Mouse (Mus musculus) yolk sac, embryonic 10.5 days (tissue): ENCODE measurements around the gene Adam15.

Source experiments
- DNase-seq: peaks from one replicate; pipeline ENCODE4 v3.0.0-alpha.2; 2017; ENCODE audit warnings: low spot score

Gene Adam15

DNA sequence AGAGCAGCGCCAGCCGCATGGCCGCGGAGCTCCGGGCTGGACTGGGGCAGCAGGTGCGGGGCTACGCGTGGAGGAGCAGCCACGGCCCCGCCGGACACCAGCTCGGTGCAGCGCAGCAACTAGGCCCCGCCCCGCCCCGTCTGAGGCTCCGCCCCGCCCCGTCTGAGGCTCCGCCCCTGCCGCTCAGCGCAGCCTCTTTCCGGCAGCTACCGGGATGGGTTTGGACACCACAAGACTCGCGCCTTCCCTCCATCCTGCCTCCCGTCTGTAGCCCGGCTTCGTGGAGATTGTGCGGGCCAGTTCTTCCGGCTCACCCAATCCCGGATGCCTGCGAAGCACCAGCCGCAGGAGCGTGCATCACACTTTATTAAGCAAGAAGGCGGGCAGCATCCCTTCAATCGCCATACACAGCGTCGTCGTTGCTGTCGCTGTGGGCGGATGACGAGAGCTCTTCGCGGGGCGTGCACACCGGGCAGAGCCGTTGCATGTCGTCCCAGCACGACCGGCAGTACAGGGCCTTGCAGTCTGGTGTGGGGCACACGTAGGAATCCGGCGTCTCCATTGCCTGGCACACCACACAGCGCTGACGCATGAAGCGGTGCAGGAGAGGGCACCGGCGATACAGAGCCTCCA, at the start of gene Adam15:
Gene Adam15 (minus strand): TSS at position 128 of the 633 bp plus-strand sequence.
- peak; percentile 88 for DNase-seq

DNA sequence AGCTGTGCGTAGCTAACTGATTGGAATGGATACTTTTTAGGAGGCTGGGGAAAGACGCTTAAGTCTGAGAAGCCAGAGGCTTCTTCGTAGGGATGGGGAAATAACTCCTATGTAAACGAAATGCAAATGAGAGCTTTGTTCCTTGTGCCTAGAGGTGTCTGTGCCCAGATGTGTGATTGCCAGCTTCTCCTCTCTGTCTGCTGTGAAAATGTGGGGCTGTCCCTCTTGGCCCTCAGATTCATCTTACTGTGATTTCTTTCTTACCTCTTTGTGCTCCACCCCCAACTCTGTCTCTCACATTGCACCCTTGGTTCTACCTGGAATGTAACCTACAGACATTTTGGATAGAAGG, 46.8 kb upstream of the Adam15 start:
- DNase-seq: no peak

DNA sequence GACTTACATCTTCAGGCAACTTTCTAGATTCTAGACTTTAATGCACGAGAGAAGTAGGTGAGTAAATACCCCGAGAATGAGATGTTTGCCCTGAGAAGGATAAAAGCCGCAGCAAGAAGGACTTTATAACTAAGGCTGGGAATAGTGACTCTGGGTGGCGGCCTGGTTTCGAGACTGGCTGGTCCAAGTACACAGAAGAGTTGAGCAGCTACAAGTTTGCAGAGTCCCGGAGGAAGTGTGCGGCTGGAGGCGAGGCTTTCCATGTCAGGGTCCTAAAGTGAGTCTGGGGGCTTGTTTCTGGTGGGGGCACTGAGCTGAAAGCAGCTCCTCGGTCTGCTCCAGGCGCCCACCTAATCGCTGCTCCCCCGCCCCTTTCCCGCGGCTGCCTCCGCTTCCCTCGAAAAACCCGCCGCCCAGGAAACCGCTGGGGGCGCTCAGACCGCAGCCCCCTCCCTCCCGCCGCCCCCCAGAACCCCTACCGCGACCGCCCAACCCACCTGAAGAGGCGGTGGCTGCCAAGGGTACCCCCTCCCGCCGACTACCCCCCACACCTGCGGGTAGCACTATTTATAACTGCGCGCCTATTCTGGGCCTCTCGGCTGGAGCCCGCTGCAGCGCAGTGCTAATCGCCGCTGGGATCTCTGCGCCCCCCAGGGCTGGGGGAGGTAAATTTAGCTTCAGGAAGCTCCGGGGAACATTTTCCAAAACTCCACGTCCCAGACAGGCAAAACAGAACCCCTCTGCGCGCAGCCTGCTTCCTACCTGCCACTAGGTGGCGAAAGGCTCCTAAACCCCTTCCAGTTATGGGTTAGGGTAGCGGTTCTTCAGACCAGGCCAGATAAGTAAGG, 46.2 kb upstream of the Adam15 start:
- peak; percentile 68 for DNase-seq

DNA sequence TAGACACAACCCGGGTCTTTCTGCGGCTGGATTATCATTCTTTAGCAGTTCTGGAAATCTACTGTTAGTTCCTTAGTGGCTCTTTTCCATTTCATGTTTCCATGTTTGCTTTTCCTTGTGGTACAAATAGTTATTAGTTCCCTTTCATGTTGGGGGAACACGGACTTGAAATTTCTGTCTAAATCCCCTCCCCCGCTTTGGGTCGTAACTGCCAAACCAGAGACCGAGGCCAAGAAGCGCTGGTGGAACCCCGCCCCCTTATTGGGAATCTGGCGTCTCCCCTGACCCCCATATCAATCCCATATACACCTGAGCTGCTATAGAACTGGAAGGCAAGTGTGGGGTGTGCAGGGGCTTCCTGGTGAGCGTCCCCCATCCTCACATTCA, 45.6 kb upstream of the Adam15 start:
- no peak for DNase-seq

DNA sequence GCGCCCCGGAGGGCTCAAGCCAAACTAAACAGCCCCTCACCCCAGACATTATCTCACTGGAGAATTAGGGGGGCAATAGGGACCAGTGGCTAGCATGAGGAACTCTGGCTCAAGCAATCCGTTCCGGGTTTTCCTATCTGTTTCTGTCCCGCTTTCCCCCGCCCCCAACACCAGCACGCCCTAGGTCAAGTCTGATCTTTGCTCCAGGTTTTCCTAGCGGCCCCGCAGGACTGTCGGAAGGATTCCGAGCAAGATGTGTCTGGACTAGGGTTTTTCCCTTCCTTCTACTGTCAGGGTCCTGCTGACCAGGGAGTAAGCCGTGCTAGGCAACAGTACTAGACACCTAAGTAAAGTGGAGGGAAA, 45.1 kb upstream of the Adam15 start:
- peak; percentile 92 for DNase-seq

DNA sequence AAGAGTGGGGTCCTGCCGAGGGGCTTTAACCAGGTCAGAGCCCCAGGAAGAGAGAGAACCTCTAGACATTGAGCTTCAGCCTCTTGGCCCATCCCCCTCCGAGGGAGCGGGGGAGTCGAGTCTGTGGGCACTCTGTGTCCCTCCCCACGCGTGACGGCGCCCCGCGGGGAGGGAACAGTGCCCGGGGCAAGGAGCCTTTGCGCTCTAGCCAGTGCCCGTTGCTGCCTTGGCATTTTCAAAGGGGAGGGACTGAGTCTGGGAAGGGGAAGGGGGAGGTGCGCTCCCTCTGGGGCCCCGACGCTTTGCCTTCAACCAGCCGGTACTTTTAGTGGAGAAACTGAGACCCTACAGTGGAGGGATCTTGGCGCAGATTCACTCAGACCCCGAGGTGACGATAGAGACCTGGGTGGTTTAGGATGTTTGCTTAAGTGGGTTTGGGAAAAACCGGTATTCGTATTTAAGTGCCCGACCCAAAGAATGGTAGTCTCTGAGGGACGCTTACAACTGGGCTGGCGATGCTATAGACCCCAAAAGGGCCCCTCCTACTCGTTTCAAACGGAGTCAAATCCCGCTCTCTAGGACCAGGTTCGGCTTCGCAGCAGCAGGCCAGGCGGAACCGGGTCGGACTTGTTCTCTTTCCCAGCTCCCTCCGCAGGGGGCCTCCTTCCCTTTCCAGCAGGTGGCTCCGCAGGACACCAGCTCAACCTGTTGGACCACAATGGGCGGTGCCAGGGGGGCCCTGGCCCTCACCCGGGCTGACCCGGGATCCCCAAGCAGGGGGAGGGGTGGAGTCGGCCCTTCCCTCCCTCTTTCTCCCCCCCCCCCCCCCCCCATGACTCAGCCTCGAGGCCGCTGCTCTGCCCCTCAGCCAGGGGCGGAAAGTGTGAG, 44.5 kb upstream of the Adam15 start, which contains the start of gene Zbtb7b:
Gene Zbtb7b (minus strand): TSS at position 771 of the 888 bp plus-strand sequence.
- peak; percentile 86 for DNase-seq

DNA sequence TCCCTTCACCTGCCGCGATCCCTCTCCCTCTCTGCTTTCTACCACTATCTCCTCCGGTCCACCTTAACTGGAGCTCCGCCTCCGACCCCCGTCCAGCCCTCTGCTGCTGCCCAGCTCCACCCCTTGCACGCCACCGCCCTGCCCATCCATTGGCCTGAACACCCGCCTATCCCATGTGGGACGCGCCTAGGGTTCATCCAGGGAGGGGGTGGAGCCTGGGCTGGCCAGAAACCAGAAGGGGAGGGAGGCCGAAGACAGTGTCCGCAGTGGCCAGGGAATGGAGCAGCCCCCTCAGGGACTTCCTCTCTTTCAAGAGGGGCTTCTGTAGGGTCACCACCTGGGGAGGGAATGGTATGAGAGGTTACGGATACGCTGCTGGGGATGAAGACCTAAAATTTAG, 43.8 kb upstream of the Adam15 start:
- peak; percentile 99 for DNase-seq

DNA sequence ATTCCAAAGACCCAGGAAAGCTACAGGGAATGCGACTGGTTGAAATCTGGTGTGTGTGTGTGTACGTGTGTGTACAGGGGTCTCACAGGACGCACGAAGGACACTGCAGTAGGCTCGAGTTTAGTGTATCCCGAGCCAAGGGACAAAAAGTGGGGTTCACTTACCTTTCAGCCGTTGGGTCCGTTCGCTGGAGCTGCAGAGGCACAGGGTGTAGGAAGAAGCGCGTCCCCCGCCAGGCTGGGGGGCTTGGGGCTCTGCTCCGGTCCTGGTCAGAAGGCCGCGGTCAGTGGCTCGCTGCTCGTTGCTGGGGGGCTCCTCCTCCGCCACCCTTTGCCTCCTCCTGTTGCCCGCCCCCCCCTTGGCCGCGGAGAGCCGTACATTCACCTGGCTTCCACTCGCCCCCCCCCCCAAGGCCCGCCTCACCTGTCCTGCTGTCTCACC, 43.1 kb upstream of the Adam15 start:
- DNase-seq: peak; percentile 40

DNA sequence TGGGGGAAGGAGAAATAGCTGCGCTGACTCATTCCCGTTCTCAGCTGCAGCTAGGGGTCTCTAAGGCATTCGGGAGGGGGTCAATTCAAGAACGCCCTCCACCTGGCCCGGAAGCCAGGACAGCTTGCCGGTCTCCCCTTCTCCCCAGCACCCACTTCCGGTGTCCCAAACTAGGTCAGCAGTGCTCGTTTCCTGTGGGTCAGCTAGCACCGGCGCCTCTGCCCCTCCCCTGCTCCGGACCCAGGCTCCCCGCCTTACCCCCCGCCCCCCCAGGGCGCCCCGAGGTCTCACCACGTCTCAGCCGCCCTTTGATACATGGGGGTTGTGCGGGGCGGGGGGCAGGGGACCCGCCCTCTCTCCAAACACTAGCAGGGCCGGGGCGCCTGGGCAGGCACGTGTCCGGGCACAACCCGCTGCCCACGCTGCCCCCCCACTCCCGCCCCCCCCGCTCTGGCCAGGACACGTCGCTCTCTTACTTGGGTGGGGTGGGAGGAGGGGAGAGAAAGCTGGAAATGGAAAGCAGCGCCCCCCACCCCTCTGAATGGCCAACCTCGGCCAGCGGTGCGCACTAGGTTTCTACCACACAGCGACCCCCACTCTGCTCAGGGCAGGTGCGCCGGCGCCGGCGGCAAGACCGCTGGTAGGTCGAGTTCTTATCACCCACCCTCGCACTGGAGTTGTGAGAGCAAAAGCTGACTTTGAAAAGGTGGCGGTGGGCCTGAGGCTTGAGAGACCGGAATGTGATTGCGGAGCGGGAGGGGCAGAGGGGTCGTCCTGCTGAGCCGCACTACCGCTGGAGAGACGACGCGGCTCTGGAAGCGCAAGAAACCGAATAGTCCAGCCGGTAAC, 42.1 kb upstream of the Adam15 start:
- DNase-seq: peak; percentile 54

DNA sequence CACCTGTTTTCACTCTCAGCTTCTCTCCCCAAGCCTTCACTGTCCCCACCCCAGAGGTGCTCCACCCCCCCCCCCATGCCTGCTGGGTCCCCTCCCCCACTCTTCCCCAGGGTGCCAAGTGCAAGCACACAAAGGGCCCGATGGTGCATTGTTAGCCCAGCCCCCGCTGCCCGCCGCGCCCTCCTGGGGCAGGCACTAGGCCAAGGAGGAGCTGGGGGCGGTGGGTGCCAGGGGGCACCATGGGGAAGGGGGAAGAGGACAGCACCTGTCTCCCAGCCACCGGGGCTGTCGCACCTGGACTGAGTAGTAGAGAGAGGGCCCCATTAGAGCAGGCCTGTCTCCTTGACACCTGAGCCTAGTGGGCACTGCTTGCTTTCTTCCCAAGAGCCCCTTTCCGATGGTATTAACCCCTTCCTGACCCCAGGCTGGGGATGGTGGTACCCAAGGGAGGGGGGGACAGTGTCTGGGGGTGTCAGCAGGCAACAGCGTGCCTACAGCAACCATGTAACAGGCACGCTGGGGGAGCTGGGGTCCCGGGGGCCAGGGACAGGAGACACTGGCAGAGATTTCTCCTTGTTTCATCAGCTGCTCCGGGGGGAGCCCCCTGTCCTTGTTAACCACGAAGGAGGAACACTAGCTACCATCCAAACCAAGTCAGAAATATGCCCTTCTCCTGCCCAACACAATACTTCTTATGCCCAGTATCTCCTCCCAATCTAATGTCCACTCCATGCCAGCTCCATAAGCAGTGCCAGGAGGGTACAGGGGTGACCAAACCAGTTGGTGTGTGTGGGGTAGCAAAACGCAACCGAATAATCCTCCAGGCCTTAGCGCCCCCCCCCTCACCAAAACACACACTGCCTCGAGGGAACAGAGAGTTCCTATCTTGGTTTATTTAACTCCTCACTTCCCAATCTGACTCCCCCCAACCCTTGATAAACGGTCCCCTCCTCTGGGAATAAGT, 41.2 kb upstream of the Adam15 start:
- no peak for DNase-seq

DNA sequence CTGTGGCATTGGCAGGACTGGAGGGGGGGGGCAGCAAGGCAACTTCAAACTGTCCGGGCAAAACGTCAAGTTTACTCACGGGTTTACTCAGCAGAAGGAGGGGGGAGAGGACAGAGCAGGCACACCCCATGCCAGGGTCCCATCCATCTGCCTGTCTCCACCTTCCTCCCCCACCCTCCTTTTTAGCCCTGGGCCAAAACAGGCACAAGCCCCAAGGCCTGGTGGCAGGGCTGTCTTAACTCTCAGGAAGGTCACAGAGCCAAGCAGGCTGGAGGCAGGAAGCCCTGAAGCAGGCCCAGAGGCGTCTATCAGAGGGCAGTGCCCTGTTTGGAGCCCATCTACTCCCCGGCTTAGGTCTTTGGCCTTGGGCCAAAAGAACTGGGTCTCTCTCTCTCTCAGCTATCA, 40.3 kb upstream of the Adam15 start:
- no peak for DNase-seq

DNA sequence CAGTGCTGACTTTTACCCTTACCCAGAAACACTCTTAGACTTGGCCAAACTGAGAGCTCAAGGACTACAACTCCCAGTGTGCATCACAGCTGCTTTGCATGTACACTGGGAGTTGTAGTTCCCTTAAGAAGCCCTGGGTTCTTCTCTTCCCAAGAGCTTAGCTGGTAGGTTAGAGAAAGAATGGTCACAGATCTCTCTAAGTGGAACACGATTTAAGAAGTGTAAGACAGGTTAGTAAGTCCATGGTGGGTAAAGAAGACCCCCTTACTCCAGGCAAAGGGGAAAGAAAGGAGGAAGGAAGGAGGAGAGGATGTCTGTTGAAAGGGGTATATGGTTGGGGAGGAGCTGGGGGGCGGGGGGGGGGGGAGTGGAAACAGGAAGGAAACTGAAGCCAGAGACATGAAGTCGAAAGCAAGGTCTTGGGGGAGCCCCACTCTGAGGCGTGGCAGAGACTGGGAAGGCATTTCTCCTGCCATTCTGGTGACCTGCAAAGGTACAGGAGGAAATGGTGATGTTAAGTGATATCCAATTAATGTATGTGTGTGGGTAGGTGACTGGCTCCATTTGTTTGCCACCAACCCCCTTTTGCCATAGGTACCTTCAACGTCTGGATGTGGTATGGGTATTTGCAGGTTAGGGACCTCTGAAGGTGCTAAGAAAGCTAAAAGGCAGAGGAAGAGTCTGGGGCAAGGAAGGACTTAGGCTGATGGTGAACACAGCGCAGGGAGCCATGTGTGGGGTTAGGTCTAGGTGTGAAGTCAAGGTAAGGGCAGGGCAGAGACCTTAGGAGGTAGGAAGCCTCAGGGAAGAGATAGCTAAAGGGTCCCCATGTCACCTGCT, 39.3 kb upstream of the Adam15 start:
- no peak for DNase-seq

DNA sequence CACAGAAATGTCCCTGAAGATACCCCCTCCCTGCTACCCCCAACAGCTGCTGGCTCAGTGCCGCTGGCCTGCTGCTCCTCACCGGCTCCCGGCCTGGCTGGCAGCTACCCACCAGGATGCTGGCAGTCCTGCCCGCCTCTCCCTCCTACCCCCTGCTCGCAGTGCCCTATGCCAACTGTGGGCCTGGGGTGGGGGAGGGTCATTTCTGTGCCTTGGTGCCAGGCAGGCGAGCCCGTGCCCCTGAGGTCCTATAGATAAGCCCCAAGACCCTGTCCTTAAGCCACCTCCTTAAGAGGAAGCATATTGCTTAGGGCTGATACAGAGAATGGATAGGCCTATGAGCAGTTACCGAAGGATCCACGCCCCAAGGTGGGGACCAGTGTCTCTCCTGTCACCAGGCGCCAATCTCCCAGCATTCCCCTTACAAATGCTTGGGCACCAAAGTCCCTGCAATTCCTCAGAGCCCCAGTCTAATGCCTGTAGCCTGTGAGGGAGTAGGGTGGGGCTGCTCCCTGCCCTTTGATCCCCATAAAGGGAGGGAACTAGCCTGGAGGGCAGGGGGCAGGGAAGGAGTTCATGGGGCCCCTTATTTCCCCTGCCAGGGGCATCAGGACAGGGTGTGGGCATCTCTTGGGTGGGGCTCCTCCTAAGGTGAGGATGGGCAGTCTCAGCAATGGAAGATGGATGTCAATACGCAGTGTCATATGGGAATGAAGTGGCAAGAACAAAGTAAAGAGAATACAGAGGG, 38.5 kb upstream of the Adam15 start:
- no peak for DNase-seq

DNA sequence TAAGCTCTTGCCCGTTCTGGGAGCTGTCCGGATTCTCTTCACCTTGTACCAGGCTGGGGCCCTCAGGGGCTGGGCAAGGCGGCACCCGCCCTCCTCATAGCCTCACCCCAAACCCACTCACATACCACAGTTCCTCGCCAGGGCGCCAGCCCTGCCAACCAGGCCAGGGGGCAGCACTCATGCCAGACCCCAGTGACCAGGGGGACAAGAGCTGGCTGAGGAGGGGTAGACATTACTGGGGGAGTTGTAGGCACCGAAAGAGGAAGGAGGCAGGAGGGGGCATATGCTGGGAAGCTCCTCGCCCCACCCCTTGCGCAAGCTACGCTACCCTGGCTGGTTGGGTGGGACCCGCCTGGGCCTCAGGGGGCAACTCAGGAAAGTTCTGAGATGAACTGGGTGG, 37.8 kb upstream of the Adam15 start:
- DNase-seq: no peak

DNA sequence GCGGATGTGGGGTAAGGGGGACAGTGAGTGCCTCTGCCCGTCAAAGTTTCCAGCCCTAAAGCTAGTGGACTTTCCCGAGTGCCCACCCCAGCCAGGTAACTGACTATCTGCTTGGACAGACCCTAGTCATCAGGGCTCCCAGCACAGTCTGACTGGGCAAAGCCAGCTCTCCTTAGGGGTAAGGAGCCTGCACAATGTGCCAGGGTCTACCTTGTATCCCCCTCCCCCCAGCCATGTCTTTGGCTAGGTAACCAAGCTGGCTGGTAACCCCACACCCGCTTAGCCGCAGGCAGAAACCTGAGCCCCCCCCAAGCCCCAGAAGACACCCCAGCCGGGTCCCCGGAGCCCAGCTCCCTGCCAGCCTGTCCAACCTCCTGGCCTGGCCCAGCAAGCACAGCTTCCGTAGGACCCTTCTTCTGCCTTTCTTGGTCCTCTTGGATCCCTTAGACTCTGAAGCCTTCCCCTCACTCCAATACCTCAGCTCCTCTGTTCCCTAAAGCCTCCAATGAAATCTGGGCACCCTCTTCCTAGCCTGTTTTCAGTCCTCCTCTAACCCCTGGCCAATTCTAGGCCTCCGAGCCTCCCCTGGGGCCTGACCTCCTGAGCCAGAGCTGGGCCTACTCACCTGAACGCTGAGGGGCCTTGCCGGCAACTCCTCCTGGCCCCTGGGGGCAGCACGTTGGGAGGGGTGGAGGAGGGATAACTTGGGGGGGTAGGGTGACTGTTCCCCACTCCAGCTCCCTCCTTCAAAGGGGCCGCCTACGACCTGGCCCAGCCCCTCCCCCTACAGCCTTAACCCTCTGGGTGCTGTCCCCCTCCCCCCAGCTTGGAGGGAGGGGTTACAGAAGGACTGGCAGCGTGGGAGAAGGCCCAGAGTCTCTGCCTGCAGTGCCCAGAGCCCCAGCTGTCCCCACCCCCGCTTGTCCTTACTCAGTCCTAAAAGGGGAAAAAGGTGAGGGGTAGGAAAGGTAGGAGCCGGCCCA, 36.9 kb upstream of the Adam15 start:
- DNase-seq: no peak

DNA sequence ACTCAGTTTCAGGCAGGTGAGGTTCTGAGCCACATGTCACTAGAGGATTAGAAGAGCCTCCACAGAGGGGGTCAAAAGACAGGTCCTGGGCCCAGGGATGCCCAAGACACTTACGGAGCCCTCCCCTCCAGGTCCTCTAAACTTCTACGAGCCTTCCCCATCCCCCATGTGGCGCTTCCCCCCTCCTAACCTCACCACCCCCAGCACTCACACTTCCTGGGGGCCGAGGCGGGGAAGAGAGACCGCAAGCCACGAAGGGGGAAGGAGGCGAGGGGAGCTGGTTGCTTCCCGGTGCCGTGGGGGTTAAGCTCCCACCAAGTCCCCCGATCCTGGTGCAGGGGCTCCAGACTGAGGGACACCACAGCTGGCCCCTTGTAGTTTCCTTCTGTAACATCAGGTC, 35.7 kb upstream of the Adam15 start:
- DNase-seq: no peak

DNA sequence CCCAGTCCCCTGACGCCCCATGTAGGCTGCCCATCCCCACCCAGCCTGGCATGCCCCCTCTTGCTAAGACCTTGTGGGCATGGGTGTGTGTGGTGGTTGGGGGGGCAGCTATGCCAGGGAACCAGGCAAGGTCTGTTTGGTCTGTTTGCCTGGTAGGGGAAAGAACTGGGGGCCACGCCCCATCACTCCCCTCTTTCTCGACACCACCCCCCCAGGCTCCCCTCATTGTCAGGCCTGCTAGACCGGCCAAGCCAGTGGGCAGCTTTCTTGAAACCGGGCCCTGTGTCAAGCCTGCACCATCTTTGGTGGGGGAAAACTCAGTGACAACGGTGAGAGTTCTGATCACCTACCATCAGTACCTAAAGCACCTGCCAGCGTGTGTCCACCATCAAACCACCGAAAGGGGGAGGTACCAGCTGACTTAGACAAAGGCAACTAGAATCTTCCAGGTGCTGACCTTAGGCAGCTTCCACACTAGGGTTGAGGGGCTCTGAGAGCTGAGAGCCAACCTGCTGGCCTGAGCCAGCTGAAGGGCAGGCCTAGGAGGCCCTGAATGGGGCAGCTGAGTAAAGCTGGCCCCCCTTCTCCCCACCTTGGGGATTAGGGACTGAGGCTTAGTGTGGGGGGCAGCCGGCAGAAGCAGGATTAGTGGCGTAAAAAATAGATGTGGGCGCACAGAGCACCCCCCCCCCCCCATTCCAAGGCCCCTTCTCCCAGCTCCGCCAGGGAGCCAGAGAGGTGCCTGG, 34.7 kb upstream of the Adam15 start:
- no peak for DNase-seq
